Mouse (Mus musculus) pancreas, adult 10 weeks (tissue): ENCODE data around the gene Tbp. TPM values are rescaled to one million over a fixed set of nuclear protein-coding genes. Genes with fewer than 3 reads are reported as not detected.

Source experiments
- polyA plus RNA-seq: library from polyadenylated mRNA; stranded (reverse); fragments of 350-450 nt; fragmentation: Illumina TruSeq; extraction: RNeasy Lipid Tissue Mini Kit (QIAGEN cat#74804); gene quantifications from one replicate; pipeline ENCODE4 v1.2.3, GENCODE M21; 2015; ENCODE audit warnings: low read depth, low replicate concordance; ENCODE audit not compliant: insufficient read depth

Tbp gene
- 7.7 TPM for polyA plus RNA-seq

DNA sequence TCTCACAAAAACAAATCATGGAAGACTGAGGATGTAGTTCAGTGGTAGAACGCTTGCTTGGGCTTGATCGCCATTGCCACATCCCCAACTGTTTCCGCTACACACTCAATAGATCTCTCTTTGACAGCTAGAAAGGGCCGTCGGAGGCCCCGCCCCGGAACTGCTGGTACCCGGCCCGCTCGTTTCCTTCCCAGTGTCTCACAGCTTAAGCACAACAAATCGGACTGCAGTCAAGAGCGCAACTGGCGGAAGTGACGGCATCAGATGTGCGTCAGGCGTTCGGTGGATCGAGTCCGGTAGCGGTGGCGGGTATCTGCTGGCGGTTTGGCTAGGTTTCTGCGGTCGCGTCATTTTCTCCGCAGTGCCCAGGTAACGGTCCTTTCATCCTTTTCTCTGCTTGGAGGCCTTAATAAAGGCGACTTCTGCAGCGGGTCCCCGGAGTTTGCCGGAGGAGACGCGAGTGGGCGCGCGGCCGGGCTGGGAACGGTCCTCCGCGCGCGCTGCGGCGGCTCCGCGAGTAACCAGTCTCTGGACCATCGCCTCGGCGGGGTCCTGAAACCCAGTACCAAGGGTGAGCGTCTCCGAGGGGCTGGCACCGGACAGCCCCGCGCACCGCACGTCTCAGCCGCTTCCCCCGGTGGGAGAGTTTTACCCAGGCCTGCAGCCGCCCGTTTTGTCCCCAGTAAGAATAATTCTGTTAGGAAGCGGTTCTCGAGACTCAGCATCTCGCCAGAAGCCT lies at the start of gene Tbp, which contains the start of gene Psmb1:
TSS of gene Tbp (plus strand) at position 233 of the 739 bp plus-strand sequence.
TSS of gene Psmb1 (minus strand) at position 96 of the 739 bp plus-strand sequence.

DNA sequence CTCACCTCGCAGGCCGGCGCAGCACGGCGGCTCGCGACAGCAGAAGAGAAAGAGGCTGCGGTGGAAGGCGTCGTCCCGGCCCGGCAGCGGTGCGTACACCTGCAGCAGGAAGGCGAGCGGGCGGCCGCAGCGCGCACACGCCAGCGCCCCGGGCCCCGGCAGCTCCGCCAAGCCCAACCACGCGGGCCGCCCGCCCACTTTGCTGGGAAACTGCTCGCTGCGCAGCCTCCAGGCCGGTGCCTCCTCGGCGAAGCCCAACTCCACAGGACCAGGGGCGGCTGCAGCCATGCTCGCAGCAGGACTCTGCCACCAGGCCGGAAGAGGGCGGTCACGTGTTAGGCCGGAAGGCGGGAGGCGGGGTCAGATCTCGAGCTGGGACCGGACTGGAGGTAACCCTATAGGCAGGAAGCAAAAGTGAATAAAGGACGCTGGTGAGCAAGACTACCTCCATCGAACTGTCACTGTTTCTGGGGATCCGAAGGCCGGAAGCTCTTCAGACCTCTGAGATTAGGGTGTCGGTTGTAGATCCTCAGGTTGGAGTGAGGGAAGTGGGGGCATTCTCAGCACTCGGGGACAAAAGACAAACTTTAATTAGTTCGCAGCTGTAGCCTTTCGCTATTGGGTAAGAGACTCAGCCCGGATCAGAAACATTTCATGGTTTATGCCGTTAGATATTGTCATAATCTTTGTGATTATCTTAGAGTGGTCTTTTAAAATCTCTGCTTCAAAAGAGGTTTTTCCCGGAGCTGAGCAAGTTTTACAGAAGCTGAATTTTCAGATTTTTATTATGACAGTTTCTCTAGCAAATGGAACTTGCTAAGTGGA lies 27.5 kb downstream of the Tbp start, which contains the start of gene Pdcd2:
TSS of gene Pdcd2 (minus strand) at position 316 of the 825 bp plus-strand sequence.

GRCm38 (mm10) chr17:15564014-15564927 lies 64.6 kb downstream of the Tbp start, which contains the start of gene Prdm9:
Gene Prdm9, minus strand, starts transcription at chr17:15564354.

Other genes with a start within 250 kb of the Tbp start
- 3.9 TPM for gene Dll1, start 123.0 kb upstream of the Tbp start, polyA plus RNA-seq
- 7.0 TPM for gene Fam120b, start 103.7 kb upstream of the Tbp start, polyA plus RNA-seq
- gene Psmb1, start 137 bp upstream of the Tbp start, polyA plus RNA-seq = 28.8 TPM
- gene Pdcd2, start 27.4 kb downstream of the Tbp start, polyA plus RNA-seq = 7.9 TPM
- gene Prdm9, start 64.5 kb downstream of the Tbp start, polyA plus RNA-seq = 3.3 TPM
- gene Chd1, start 205.1 kb downstream of the Tbp start, polyA plus RNA-seq = 3.4 TPM